Mouse (Mus musculus): ENCODE results near the gene Hamp. TPM values are rescaled to one million over a fixed set of nuclear protein-coding genes. Genes with fewer than 3 reads are reported as not detected.

Gene Hamp
- polyA plus RNA-seq, 1 experiment from 2014 or later, result 0.71 TPM

- 35% methylated on average over 4 of the region's 4 CpGs for WGBS
- Histone ChIP-seq H3K27me3 (replicated peaks) (peaks cover 45% of the 10 kb centered on the region), H3K36me3 (no peaks in the 10 kb centered on the region), H3K4me1 (peaks cover 9% of the 10 kb centered on the region), H3K9ac (no peak overlapping the region), H3K27ac (replicated peaks) (no peak overlapping the region), H3K4me3 (no peak overlapping the region), H3K4me2 (no peak overlapping the region), H3K9me3 (no peaks in the 10 kb centered on the region)
- ATAC-seq (ENCODE audit: extremely low read depth, insufficient number of reproducible peaks, low FRiP score, low TSS enrichment), result no peak
Measured at GRCm38 (mm10) chr7:30904042-30904441, 39.8 kb downstream of the Hamp start.

- H3K36me3 ChIP-seq, result no peaks in the 10 kb centered on the region
- no peak overlapping the region for H3K27ac ChIP-seq (replicated peaks)
- H3K4me1 ChIP-seq, result peaks cover 3% of the 10 kb centered on the region; the same call in 1 of the 2 replicates
- no peak overlapping the region for H3K4me2 ChIP-seq
- no peak overlapping the region for H3K9ac ChIP-seq
- ATAC-seq (ENCODE audit: extremely low read depth, insufficient number of reproducible peaks, low FRiP score, low TSS enrichment), result no peak
- WGBS, result 82% methylated on average over 3 of the region's 3 CpGs
- H3K9me3 ChIP-seq, result no peaks in the 10 kb centered on the region
- H3K4me3 ChIP-seq, result no peak overlapping the region
- no peaks in the 10 kb centered on the region for H3K27me3 ChIP-seq (replicated peaks)
Measured at GRCm38 (mm10) chr7:30895217-30895616, 48.6 kb downstream of the Hamp start.

GRCm38 (mm10) chr7:30892515-30892914 lies 51.3 kb downstream of the Hamp start:
- Histone ChIP-seq H3K4me3 (no peak overlapping the region), H3K4me2 (no peak overlapping the region), H3K4me1 (peaks cover 3% of the 10 kb centered on the region; the same call in 1 of the 2 replicates), H3K27ac (replicated peaks) (no peak overlapping the region), H3K27me3 (replicated peaks) (no peaks in the 10 kb centered on the region), H3K36me3 (no peaks in the 10 kb centered on the region), H3K9me3 (no peaks in the 10 kb centered on the region), H3K9ac (no peak overlapping the region)
- WGBS, result 51% methylated on average over 3 of the region's 3 CpGs
- ATAC-seq (ENCODE audit: extremely low read depth, insufficient number of reproducible peaks, low FRiP score, low TSS enrichment), result no peak

Other genes with a start within 250 kb of the Hamp start
- 1.9 TPM in 2 replicates for gene 2200002J24Rik, start 245.1 kb downstream of the Hamp start, polyA plus RNA-seq (2015; fragmentation: Nextera tagmentation; extraction: Ambion mirVana)
- 0.46 and 1.0 TPM in 2 replicates for gene Atp4a, start 231.8 kb downstream of the Hamp start, polyA plus RNA-seq (2015; fragmentation: Nextera tagmentation; extraction: Ambion mirVana)
- 165 and 182 TPM in 2 replicates for gene Tmem147, start 214.5 kb downstream of the Hamp start, polyA plus RNA-seq (2015; fragmentation: Nextera tagmentation; extraction: Ambion mirVana)
- 0.20 and 0.64 TPM in 2 replicates for gene Gapdhs, start 200.4 kb downstream of the Hamp start, polyA plus RNA-seq (2015; fragmentation: Nextera tagmentation; extraction: Ambion mirVana)
- gene Sbsn, start 192.6 kb downstream of the Hamp start, polyA plus RNA-seq (2015; fragmentation: Nextera tagmentation; extraction: Ambion mirVana), result 0.47 and 0.68 TPM in 2 replicates
- gene Dmkn, start 180.3 kb downstream of the Hamp start, polyA plus RNA-seq (2015; fragmentation: Nextera tagmentation; extraction: Ambion mirVana), result 0.71 and 1.2 TPM in 2 replicates
- 0.41 and 0.53 TPM in 2 replicates for gene Krtdap, start 156.1 kb downstream of the Hamp start, polyA plus RNA-seq (2015; fragmentation: Nextera tagmentation; extraction: Ambion mirVana)
- not detected in 2 replicates for gene Ffar2, start 120.3 kb downstream of the Hamp start, polyA plus RNA-seq (2015; fragmentation: Nextera tagmentation; extraction: Ambion mirVana)
- not detected in 2 replicates for gene Ffar3, start 87.9 kb downstream of the Hamp start, polyA plus RNA-seq (2015; fragmentation: Nextera tagmentation; extraction: Ambion mirVana)
- not detected in 2 replicates for gene Ffar1, start 82.5 kb downstream of the Hamp start, polyA plus RNA-seq (2015; fragmentation: Nextera tagmentation; extraction: Ambion mirVana)
- gene Cd22, start 63.7 kb downstream of the Hamp start, polyA plus RNA-seq (2015; fragmentation: Nextera tagmentation; extraction: Ambion mirVana), result not detected in 2 replicates
- 0.08 and 0.10 TPM in 2 replicates for gene Mag, start 29.2 kb downstream of the Hamp start, polyA plus RNA-seq (2015; fragmentation: Nextera tagmentation; extraction: Ambion mirVana)
- gene Hamp2, start 19.4 kb downstream of the Hamp start, polyA plus RNA-seq (2015; fragmentation: Nextera tagmentation; extraction: Ambion mirVana), result not detected in 2 replicates
- 16.8 and 17.3 TPM in 2 replicates for gene Usf2, start 12.8 kb upstream of the Hamp start, polyA plus RNA-seq (2015; fragmentation: Nextera tagmentation; extraction: Ambion mirVana)
- 11.2 and 12.1 TPM in 2 replicates for gene Lsr, start 29.4 kb upstream of the Hamp start, polyA plus RNA-seq (2015; fragmentation: Nextera tagmentation; extraction: Ambion mirVana)
- 1.1 and 1.4 TPM in 2 replicates for gene Fam187b, start 29.8 kb upstream of the Hamp start, polyA plus RNA-seq (2015; fragmentation: Nextera tagmentation; extraction: Ambion mirVana)
- 35.5 and 39.2 TPM in 2 replicates for gene Fxyd5, start 98.4 kb upstream of the Hamp start, polyA plus RNA-seq (2015; fragmentation: Nextera tagmentation; extraction: Ambion mirVana)
- 2.0 and 3.6 TPM in 2 replicates for gene Fxyd7, start 107.4 kb upstream of the Hamp start, polyA plus RNA-seq (2015; fragmentation: Nextera tagmentation; extraction: Ambion mirVana)
- 1,042 and 1,184 TPM in 2 replicates for gene Fxyd1, start 113.2 kb upstream of the Hamp start, polyA plus RNA-seq (2015; fragmentation: Nextera tagmentation; extraction: Ambion mirVana)
- 0.19 and 0.21 TPM in 2 replicates for gene Lgi4, start 115.3 kb upstream of the Hamp start, polyA plus RNA-seq (2015; fragmentation: Nextera tagmentation; extraction: Ambion mirVana)
- 2.0 and 2.2 TPM in 2 replicates for gene Fxyd3, start 132.7 kb upstream of the Hamp start, polyA plus RNA-seq (2015; fragmentation: Nextera tagmentation; extraction: Ambion mirVana)
- 2.4 and 3.6 TPM in 2 replicates for gene Hpn, start 171.3 kb upstream of the Hamp start, polyA plus RNA-seq (2015; fragmentation: Nextera tagmentation; extraction: Ambion mirVana)
- 2.5 and 3.1 TPM in 2 replicates for gene Scn1b, start 183.0 kb upstream of the Hamp start, polyA plus RNA-seq (2015; fragmentation: Nextera tagmentation; extraction: Ambion mirVana)
- gene Gramd1a, start 211.9 kb upstream of the Hamp start, polyA plus RNA-seq (2015; fragmentation: Nextera tagmentation; extraction: Ambion mirVana), result 50.3 and 51.8 TPM in 2 replicates

Measured in heart, embryonic 13.5 days (tissue).